Mouse (Mus musculus): Measurements from ENCODE around the gene Gm26620.
A peak's percentile ranks its signal among the peaks of the same experiment; 100 is the strongest.

- TF ChIP-seq E2F4 (IDR thresholded peaks at IDR 0.05; ENCODE audit: insufficient replicate concordance, low read depth, low read length) (no peak), POLR2A (IDR thresholded peaks at IDR 0.05; ENCODE audit: low read depth, low read length) (no peak), USF1 (IDR thresholded peaks at IDR 0.05; ENCODE audit: low read depth, low read length) (no peak), CTCF (conservative IDR thresholded peaks at IDR 0.05 in 1 of 2, IDR thresholded peaks at IDR 0.05 in 1 of 2; ENCODE audit: low read depth in 2 of 2, low read length in 2 of 2) (peak in 1 of 2 experiments; percentile 48; a peak in 3 of 4 replicates), MAFK (IDR thresholded peaks at IDR 0.05; ENCODE audit: insufficient replicate concordance, low read length) (no peak), RAD21 (IDR thresholded peaks at IDR 0.05; ENCODE audit: low read depth, low read length) (peak; percentile 9)
Observed at GRCm38 (mm10) chr1:170844380-170844779, 40.5 kb upstream of the Gm26620 start.

All from CH12.LX (cell line).